Mouse (Mus musculus) forebrain, embryonic 15.5 days (tissue): ENCODE measurements around the gene Acp6. TPM values are rescaled to one million over a fixed set of nuclear protein-coding genes. Genes with fewer than 3 reads are reported as not detected.
A peak's percentile ranks its signal among the peaks of the same experiment; 100 is the strongest.
"Not testable (repeated sequence)": the region's sequence is repeated elsewhere in the genome, so short reads cannot be mapped to it uniquely, and the experiment has no call there.

Experiments
- ATAC-seq: fragments of 200-750 bp; cut with Nextera tagmentation; replicated peaks from 2 replicates; pipeline ENCODE4 v1.8.0; 2017; ENCODE audit warnings: mild to moderate bottlenecking, moderate TSS enrichment, moderate library complexity
- H3K27ac ChIP-seq: fragments of 300-500 bp; sonication (generic); replicated peaks from 2 replicates; pipeline ENCODE4 v1.5.1; 2015; ENCODE audit warnings: mild to moderate bottlenecking, inconsistent platforms
- H3K27me3 ChIP-seq: fragments of 300-500 bp; sonication (generic); 2 replicates; pipeline ENCODE4 v1.6.1; 2015; ENCODE audit warnings: inconsistent platforms
- H3K36me3 ChIP-seq: fragments of 300-500 bp; sonication (generic); 2 replicates; pipeline ENCODE4 v1.6.1; 2015; ENCODE audit warnings: mild to moderate bottlenecking, inconsistent platforms
- H3K4me1 ChIP-seq: fragments of 300-500 bp; sonication (generic); 2 replicates; pipeline ENCODE4 v1.6.1; 2015; ENCODE audit warnings: inconsistent platforms
- H3K4me2 ChIP-seq: fragments of 300-500 bp; sonication (generic); replicated peaks from 2 replicates; pipeline ENCODE4 v1.6.1; 2015; ENCODE audit warnings: mild to moderate bottlenecking, inconsistent platforms
- H3K4me3 ChIP-seq: fragments of 300-500 bp; sonication (generic); 2 replicates; pipeline ENCODE4 v1.5.1; 2015; ENCODE audit warnings: mild to moderate bottlenecking, inconsistent platforms
- H3K9ac ChIP-seq: fragments of 300-500 bp; sonication (generic); replicated peaks from 2 replicates; pipeline ENCODE4 v1.6.1; 2015; ENCODE audit warnings: mild to moderate bottlenecking, inconsistent platforms
- H3K9me3 ChIP-seq: fragments of 300-500 bp; sonication (generic); 2 replicates; pipeline ENCODE4 v1.6.1; 2016; ENCODE audit warnings: inconsistent platforms
- WGBS: fragments of 180-500 bp; shearing (Covaris S2); methylation state at CpG from one replicate; pipeline ENCODE4 v1.1.7; 2015; ENCODE audit warnings: mixed read lengths; 5-methylcytosine and 5-hydroxymethylcytosine counted together
- polyA plus RNA-seq: library from polyadenylated mRNA; unstranded; fragments of >200 nt; fragmentation: Nextera tagmentation; extraction: Ambion mirVana; gene quantifications from 2 replicates; pipeline ENCODE4 v1.2.1, GENCODE M21; 2015

Acp6 gene
- polyA plus RNA-seq, result 25.1 and 26.6 TPM in 2 replicates

DNA sequence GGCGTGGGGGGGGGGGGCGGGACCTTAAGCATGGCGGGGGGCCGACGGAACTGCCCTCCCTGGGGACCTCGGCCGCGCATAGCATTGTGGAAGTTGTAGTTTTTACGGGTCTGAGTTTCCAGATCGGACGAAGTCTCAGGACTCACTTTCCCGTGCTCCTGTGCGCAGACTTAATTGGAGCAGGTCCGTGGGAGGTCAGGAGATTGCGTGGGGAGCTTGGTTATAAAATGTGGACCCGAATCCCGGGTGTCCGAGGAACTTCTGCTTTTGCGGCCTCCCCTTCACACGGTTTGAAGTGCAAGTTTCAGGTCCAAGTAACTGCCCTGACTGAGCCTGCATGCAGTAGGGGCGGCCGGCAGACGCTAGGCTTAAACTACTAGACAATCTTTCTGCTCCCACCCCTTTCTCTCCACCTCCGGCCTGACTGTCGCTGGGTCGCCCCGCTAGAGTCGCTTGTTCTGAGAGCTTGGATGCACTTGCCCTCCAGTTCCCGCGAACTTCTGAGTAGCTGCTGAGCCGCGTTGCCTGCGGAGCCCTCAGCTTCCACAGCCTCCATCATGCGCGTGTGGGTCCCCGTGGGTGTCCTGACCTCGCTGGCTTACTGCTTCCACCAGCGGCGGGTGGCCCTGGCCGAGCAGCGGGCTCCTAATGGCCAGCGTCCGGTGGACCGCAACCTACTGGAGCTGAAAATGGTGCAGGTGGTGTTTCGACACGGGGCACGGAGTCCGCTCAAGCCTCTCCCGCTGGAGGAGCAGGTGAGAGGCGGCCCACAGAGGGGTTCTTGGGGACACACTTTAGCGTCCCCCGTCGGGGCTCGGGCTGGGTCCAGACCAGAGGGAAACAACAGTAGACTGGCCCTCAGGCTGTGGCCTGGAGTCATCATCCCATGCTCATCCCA is at the start of gene Acp6:
TSS of gene Acp6 (plus strand) at position 167 of the 898 bp plus-strand sequence.
- no peaks in the 10 kb centered on the region for H3K36me3 ChIP-seq
- peak within 1 kb of the TSS; percentile 81 for H3K4me2 ChIP-seq

DNA sequence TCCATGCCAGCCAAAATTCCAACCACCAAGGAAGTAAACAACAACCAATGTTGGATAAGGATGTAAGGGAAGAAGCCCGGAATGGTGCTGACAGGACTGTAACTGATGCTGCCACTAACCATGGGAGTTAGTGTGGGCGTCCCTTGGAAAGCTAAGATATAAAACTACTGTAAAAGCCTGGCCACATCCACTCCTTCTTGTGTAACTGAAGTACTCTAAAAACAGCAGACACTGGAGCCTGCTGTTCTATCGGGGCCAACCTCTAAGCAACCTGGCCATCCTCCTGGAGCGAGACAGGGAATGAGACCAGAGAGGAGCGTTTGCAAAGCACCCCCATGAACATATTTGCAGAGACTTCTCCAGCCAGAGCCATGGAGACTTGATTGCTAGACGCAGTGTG is 41.1 kb upstream of the Acp6 start:
- 94% methylated on average over 6 of the region's 6 CpGs for WGBS
- Histone ChIP-seq H3K27me3 (no peaks in the 10 kb centered on the region), H3K4me2 (no peak overlapping the region), H3K9ac (no peak overlapping the region), H3K4me1 (no peaks in the 10 kb centered on the region), H3K9me3 (no peaks in the 10 kb centered on the region), H3K4me3 (no peak overlapping the region), H3K36me3 (no peaks in the 10 kb centered on the region), H3K27ac (no peak overlapping the region)
- no peak for ATAC-seq

More for the DNA sequence above, at the start of gene Acp6:
- peak; percentile 94 for ATAC-seq
- Histone ChIP-seq H3K9me3 (no peaks in the 10 kb centered on the region), H3K4me1 (peaks cover 18% of the 10 kb centered on the region), H3K4me3 (peak within 1 kb of the TSS; percentile 70), H3K27ac (peak within 1 kb of the TSS; percentile 63), H3K9ac (peak within 1 kb of the TSS; percentile 61), H3K27me3 (no peaks in the 10 kb centered on the region)
- WGBS, result 1% methylated on average over 54 of the region's 54 CpGs

DNA sequence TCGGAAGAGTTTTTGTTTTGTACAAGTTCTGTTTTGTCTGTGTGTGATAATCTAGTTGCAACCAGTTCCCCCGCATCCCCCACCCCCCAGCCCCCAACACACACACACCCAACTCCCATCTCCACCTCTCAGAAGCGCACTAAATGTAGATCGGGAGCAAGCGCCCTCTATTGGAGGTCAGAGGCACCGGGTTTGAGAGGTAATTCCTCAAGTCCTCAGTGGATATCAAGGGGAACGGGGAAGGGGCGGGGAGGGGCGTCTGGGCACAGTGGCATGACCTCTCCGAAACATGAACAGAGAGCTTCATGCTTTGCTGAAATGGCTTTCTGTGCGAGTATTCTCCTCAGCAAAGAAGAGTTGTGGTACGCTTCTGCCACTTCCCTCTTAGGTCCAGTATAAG is 40.3 kb upstream of the Acp6 start:
- Histone ChIP-seq H3K27me3 (no peaks in the 10 kb centered on the region), H3K4me2 (no peak overlapping the region), H3K4me3 (no peak overlapping the region), H3K36me3 (no peaks in the 10 kb centered on the region), H3K27ac (no peak overlapping the region), H3K9me3 (no peaks in the 10 kb centered on the region), H3K4me1 (no peaks in the 10 kb centered on the region), H3K9ac (no peak overlapping the region)
- 62% methylated on average over 12 of the region's 12 CpGs for WGBS
- no peak for ATAC-seq

DNA sequence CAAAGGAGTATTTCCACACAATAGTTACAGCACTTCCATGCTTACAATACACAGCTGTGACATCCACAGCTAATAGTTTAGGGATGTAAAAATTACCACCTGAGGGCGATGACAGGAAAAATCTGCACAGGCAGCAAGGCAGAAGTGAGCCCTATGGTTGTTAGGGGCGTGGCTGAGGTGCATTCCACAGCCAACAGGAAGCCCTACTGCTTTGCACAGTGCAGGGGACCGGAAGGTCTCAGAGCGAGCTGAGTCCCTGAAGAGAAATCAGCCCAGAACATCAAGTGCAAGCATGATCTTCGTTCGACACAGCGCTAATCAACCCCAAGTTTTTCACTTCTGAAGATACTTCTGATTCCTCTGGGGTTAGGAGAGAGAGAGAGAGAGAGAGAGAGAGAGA is 34.4 kb upstream of the Acp6 start:
- H3K27ac ChIP-seq, result no peak overlapping the region
- no peak overlapping the region for H3K4me2 ChIP-seq
- H3K9ac ChIP-seq, result no peak overlapping the region
- no peak for ATAC-seq
- H3K9me3 ChIP-seq, result no peaks in the 10 kb centered on the region
- no peak overlapping the region for H3K4me3 ChIP-seq
- no peaks in the 10 kb centered on the region for H3K36me3 ChIP-seq
- no peaks in the 10 kb centered on the region for H3K4me1 ChIP-seq
- H3K27me3 ChIP-seq, result no peaks in the 10 kb centered on the region
- 55% methylated on average over 7 of the region's 7 CpGs for WGBS

DNA sequence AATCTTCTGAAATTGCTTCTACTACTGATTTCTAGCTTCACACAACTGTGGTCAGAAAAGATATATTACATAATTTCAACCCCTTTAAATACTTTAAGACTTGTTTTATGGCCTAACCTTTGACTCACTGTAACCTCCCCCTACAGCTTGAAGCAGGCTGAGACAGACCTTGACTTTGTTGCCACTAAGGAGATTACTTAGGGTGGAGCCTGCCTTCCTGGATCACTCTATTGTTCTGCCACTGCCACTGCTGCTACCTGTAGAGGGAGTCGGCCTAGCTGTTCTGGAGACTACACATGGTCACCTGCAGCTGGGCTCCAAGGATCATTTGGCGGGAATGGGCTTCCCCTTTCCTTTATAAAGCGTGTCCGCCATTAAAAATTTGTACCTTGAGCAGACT is 29.2 kb upstream of the Acp6 start:
- Histone ChIP-seq H3K36me3 (no peaks in the 10 kb centered on the region), H3K4me3 (no peak overlapping the region), H3K4me1 (no peaks in the 10 kb centered on the region), H3K27me3 (no peaks in the 10 kb centered on the region), H3K9me3 (no peaks in the 10 kb centered on the region), H3K9ac (no peak overlapping the region), H3K27ac (no peak overlapping the region), H3K4me2 (no peak overlapping the region)
- whole genome bisulfite sequencing, result 81% methylated on average over 4 of the region's 4 CpGs
- no peak for ATAC-seq

DNA sequence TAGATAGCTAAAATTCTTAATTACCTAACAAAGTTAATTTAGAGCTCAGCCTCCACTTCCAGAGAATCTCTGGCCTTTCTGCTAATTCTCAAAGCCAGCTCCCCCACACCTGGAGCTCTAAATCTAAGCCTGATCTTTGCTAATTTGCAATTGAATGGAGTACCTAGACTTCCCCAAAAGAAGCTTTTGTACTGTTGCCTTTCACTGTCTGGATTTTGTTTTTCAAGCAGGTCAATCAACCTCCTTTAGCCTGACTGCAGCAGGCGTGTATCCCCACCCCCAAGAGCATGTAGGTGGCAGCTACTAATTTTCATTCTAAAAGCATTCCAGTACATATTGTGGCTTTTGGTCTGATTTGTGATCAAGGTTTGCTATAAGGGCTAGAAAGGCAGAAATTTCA is 20.9 kb upstream of the Acp6 start:
- H3K36me3 ChIP-seq, H3K4me3 ChIP-seq, H3K9me3 ChIP-seq, H3K9ac ChIP-seq, H3K27me3 ChIP-seq, H3K27ac ChIP-seq, H3K4me2 ChIP-seq, ATAC-seq, H3K4me1 ChIP-seq: not testable (repeated sequence)
- WGBS, result 36% methylated on average over 1 of the region's 1 CpGs

DNA sequence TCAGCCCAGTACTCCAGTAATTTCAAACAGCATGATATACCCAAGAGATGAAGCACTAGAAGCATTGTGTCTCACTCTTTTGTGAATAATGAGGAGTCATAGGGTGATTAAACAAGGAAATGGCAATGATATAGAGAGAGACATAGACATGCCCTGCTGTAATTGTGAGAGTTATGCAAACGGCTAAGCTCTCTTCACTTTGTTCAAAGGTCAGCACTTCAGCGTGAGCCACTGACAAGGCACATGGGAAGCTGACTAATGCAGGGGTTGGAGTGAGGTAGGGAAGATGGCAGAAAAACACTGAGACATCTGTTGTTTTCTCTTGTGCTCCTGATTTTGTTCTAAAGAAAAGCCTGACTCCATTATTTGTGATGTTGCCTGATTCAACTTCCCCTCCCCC is 7.5 kb upstream of the Acp6 start:
- Histone ChIP-seq H3K4me3 (no peak overlapping the region), H3K27me3 (no peaks in the 10 kb centered on the region), H3K9me3 (no peaks in the 10 kb centered on the region), H3K4me1 (no peaks in the 10 kb centered on the region), H3K4me2 (no peak overlapping the region), H3K27ac (no peak overlapping the region), H3K36me3 (no peaks in the 10 kb centered on the region), H3K9ac (no peak overlapping the region)
- 61% methylated on average over 2 of the region's 2 CpGs for WGBS
- ATAC-seq, result no peak

DNA sequence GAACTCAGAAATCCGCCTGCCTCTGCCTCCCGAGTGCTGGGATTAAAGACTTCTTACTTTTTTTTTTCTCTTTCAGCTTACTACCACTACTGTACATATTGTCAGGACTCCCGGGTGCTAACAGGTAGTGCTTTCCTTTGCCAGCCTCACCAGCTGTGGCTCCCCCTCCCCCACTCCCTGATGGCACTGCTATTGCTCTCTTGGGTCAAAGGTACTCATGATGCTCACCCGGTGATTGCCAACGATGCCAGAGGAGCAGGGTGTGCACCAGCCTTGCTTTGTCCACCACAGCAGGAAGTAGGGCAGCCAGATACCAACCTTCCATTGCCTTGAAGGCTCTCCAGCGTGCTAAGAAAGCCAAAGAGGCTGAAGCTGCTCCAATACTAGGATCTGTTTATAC is 2.1 kb upstream of the Acp6 start:
- Histone ChIP-seq H3K4me1 (peaks cover 18% of the 10 kb centered on the region), H3K4me2 (no peak overlapping the region), H3K36me3 (no peaks in the 10 kb centered on the region), H3K4me3 (no peak overlapping the region), H3K9me3 (no peaks in the 10 kb centered on the region), H3K27me3 (no peaks in the 10 kb centered on the region), H3K9ac (no peak overlapping the region), H3K27ac (no peak overlapping the region)
- WGBS, result 97% methylated on average over 6 of the region's 6 CpGs
- ATAC-seq, result no peak

DNA sequence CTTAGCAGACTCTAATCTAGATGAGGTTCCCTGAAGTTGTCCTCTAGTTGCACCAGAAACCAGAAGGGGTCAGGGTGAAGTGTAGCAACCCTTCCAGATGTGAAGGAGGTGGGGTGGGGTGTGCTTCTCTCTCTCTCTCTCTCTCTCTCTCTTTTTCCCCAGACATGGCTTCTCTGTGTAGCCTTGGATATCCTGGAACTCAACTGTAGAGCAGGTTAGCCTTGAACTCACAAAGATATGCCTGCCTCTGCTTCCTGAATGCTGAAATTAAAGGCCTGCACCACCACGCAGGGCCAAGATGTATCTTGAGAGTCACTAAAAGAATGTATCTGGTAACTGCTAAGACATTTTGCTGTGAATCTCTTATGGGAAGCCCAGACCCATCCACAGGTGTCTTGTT is 1.3 kb upstream of the Acp6 start:
- WGBS, result 78% methylated on average over 1 of the region's 1 CpGs
- Histone ChIP-seq H3K9ac (no peak overlapping the region), H3K36me3 (no peaks in the 10 kb centered on the region), H3K27ac (no peak overlapping the region), H3K9me3 (no peaks in the 10 kb centered on the region), H3K4me2 (no peak overlapping the region), H3K4me1 (peaks cover 18% of the 10 kb centered on the region), H3K27me3 (no peaks in the 10 kb centered on the region), H3K4me3 (no peak overlapping the region)
- no peak for ATAC-seq

DNA sequence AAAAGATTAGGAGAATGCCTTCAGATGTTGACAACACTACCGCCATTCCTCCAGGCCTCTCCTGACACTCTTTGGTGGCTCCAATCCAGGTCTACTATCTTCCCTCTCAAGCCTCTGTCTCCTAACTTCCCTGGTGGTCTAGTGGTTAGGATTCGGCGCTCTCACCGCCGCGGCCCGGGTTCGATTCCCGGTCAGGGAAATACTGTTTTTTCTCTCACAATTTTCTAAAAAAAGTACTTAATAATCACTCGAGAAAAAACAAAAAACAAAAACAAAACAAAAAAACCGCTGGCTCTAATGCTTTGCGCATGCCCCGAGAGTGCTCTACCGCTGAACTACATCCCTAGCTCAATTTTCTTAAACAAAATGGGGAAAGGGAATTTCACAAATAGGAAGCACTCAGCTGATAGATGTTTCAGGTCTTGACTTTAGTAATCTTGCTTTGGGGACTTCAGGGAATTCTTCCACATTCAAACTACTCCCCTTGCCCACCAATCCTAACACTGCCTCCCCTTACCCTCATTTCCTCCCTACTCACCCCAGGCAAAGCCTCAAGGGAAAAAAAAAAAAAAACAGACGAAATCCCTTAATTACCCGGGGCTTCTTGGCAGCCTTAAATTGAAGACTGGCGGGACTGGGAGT is 498 bp upstream of the Acp6 start:
- H3K4me1 ChIP-seq, result peaks cover 18% of the 10 kb centered on the region
- under 1% methylated on average over 17 of the region's 17 CpGs for WGBS
- H3K27me3 ChIP-seq, result no peaks in the 10 kb centered on the region
- H3K4me2 ChIP-seq, result peak overlapping the region; percentile 81
- H3K36me3 ChIP-seq, result no peaks in the 10 kb centered on the region
- peak overlapping the region; percentile 35 for H3K9ac ChIP-seq
- H3K4me3 ChIP-seq, result peak overlapping the region; percentile 70
- H3K27ac ChIP-seq, result peak overlapping the region; percentile 63
- H3K9me3 ChIP-seq, result no peaks in the 10 kb centered on the region
- peak; percentile 71 for ATAC-seq

DNA sequence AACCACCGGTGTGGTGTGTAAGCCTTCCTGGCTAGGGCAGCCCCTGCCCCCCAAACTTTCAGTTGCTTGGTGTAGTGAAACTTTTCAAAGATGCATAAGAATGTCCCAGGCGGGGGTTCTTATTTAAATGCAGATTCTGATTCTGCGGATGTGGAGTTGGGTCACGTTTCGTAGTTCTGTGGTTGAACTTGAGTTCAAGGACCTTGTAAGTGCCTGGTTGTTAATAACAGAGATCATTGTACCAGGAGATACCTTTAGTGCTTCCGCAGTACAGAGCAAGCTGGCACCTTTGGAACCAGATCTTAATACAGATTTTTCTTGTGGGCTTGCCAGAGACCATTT is 903 bp downstream of the Acp6 start:
- H3K4me3 ChIP-seq, result peak overlapping the region; percentile 70
- no peaks in the 10 kb centered on the region for H3K27me3 ChIP-seq
- H3K9me3 ChIP-seq, result no peaks in the 10 kb centered on the region
- peak overlapping the region; percentile 61 for H3K9ac ChIP-seq
- H3K4me1 ChIP-seq, result peaks cover 18% of the 10 kb centered on the region
- peak overlapping the region; percentile 81 for H3K4me2 ChIP-seq
- no peak overlapping the region for H3K27ac ChIP-seq
- 7% methylated on average over 6 of the region's 6 CpGs for WGBS
- H3K36me3 ChIP-seq, result no peaks in the 10 kb centered on the region
- ATAC-seq, result no peak

DNA sequence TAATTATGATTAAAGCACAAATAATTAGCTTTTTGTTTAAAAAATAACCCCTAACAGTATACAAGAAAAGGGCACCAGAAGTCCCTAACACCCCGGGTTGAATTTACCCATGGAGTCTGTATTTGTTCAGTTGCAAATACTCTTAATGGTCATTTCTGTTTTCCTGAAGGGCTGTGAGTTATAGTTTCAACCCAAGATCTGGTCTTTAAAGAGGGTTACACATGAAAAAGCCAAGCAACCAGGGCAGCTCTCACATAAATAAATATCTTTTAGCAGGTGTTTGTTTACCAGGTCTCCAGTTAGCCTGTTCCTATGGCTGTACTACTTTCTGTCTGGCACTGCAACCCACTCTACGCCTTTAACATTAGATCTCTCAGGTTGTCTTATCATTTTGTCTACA is 1.4 kb downstream of the Acp6 start:
- no peak for ATAC-seq
- H3K27ac ChIP-seq, result no peak overlapping the region
- no peaks in the 10 kb centered on the region for H3K36me3 ChIP-seq
- H3K4me1 ChIP-seq, result peaks cover 18% of the 10 kb centered on the region
- no peaks in the 10 kb centered on the region for H3K27me3 ChIP-seq
- peak overlapping the region; percentile 81; the same call in 1 of the 2 replicates for H3K4me2 ChIP-seq
- no peaks in the 10 kb centered on the region for H3K9me3 ChIP-seq
- no peak overlapping the region for H3K9ac ChIP-seq
- H3K4me3 ChIP-seq, result no peak overlapping the region
- 75% methylated on average over 2 of the region's 2 CpGs for WGBS
